Mouse (Mus musculus): ENCODE measurements around the gene St3gal4.

DNA sequence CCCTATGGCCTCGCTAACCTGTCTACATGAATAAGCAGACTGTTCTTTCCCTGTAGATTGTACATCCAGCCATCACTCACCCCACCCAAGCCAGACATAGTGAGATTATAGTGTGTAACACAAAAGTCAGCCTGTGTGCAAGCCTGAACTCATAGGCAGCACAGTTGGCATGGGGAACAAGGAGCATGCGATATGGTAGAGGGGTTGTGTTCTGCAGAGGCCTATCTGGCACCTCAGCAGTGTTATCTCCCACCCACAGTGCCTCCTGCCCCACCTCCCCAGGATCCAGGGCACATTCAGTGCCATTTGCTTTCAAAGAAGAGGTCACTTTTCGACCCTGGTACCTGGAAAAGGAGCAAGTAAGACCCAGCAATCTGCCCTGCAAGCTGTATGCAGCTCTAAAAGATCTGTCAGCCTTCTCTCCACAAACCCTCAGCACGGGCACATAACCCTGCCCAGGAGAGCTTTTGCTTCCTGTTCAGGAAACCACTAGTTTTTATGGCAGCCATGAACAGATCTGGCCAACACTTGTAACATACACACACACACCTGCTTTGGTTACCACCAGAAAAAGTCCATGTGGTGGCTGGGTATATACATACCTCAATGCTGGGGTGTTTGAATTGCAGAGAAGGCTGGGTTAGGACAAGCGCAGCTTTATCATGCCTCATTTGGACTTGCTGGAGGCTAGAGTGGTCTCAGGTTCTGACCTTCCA lies 3.6 kb upstream of the St3gal4 start:
- TF ChIP-seq CTCF (IDR thresholded peaks at IDR 0.05; ENCODE audit: low read depth, low read length), result no peak
- no peak for TF ChIP-seq POLR2A (IDR thresholded peaks at IDR 0.05; ENCODE audit: insufficient read depth, low read length)

All from ES-Bruce4 (cell line).